Mouse (Mus musculus) thymus, adult 2 months (tissue): Measurements from ENCODE around the gene Tap2.

Experiments
- CTCF ChIP-seq: fragments of 200-500 bp; IDR thresholded peaks from 2 replicates; pipeline ENCODE4 v1.5.1; 2012; ENCODE audit warnings: mild to moderate bottlenecking, control low read depth, low read length, moderate library complexity, borderline replicate concordance; ENCODE audit not compliant: control insufficient read depth, poor library complexity, insufficient read depth; ENCODE audit errors: extremely low read depth
- POLR2A ChIP-seq: fragments of 200-500 bp; IDR thresholded peaks from 2 replicates; pipeline ENCODE4 v1.6.1; 2012; ENCODE audit warnings: mild to moderate bottlenecking, low read length, control low read depth, moderate library complexity; ENCODE audit not compliant: control insufficient read depth, poor library complexity, insufficient read depth; ENCODE audit errors: extremely low read depth

- TF ChIP-seq CTCF (no peak), POLR2A (no peak)
Observed at GRCm38 (mm10) chr17:34193468-34193867, 9.9 kb upstream of the Tap2 start.
